Mouse (Mus musculus) adrenal gland, postnatal 36 days (tissue): ENCODE results near the gene Slc45a3. TPM values are rescaled to one million over a fixed set of nuclear protein-coding genes. Genes with fewer than 3 reads are reported as not detected.

Experiments
- DNase-seq, 2 experiments: peaks; one replicate each; pipeline ENCODE4 v3.0.0; 2021; ENCODE audit warnings: mixed read lengths in 1 of 2
- long read RNA-seq, 2 experiments: library from polyadenylated mRNA; stranded (forward); transcript quantifications; one replicate each; pipeline ENCODE4 v2.0.0; 2021; ENCODE audit warnings: borderline sequencing depth in 2 of 2
- total RNA-seq, 2 experiments: library from RNA; stranded (reverse); gene quantifications; 2 replicates each; pipeline ENCODE4 v1.2.3; 2021

Slc45a3 gene
- 10 to 100 TPM; 15.2 to 31.5 TPM for total RNA-seq
- long read RNA-seq, experiment 1, transcript Slc45a3-202 (5 exons, 3,212 nt): major isoform, 6 of 13 reads
- long read RNA-seq, experiment 1, partial matches to known transcripts: 1 of 13 reads
- long read RNA-seq, experiment 1, other reads (novel, unspliced or antisense): 6 of 13 reads
- long read RNA-seq, experiment 2, transcript Slc45a3-202 (5 exons, 3,212 nt): major isoform, 6 of 10 reads
- long read RNA-seq, experiment 2, partial matches to known transcripts: 2 of 10 reads
- long read RNA-seq, experiment 2, other reads (novel, unspliced or antisense): 2 of 10 reads

- DNase-seq: peak; percentile 80 to 86
Observed at GRCm38 (mm10) chr1:131962606-131963084, at the start of gene Slc45a3. TSS of gene Slc45a3 (plus strand) at chr1:131962967.

- DNase-seq: peak; percentile 28 to 42
Observed at GRCm38 (mm10) chr1:131917634-131918033, 45.1 kb upstream of the Slc45a3 start.

GRCm38 (mm10) chr1:131919052-131919451 is 43.7 kb upstream of the Slc45a3 start:
- DNase-seq: no peak

GRCm38 (mm10) chr1:131922100-131922499 is 40.7 kb upstream of the Slc45a3 start:
- DNase-seq: no peak

GRCm38 (mm10) chr1:131933471-131933870 is 29.3 kb upstream of the Slc45a3 start:
- DNase-seq: no peak

GRCm38 (mm10) chr1:131937659-131938305 is 25.0 kb upstream of the Slc45a3 start:
- DNase-seq: peak; percentile 78 to 80

GRCm38 (mm10) chr1:131938811-131939210 is 24.0 kb upstream of the Slc45a3 start:
- peak in 1 of 2 experiments; percentile 24 for DNase-seq

- no peak for DNase-seq
Observed at GRCm38 (mm10) chr1:131940711-131941244, 22.0 kb upstream of the Slc45a3 start.

GRCm38 (mm10) chr1:131941501-131941900 is 21.3 kb upstream of the Slc45a3 start:
- DNase-seq: no peak

- peak; percentile 52 to 61 for DNase-seq
Observed at GRCm38 (mm10) chr1:131942621-131943590, 19.9 kb upstream of the Slc45a3 start.

- no peak for DNase-seq
Observed at GRCm38 (mm10) chr1:131945674-131946440, 16.9 kb upstream of the Slc45a3 start.

- DNase-seq: no peak
Observed at GRCm38 (mm10) chr1:131946462-131947215, 16.1 kb upstream of the Slc45a3 start.

- no peak for DNase-seq
Observed at GRCm38 (mm10) chr1:131947997-131948525, 14.7 kb upstream of the Slc45a3 start.

- no peak for DNase-seq
Observed at GRCm38 (mm10) chr1:131954242-131954865, 8.4 kb upstream of the Slc45a3 start.

- DNase-seq: no peak
Observed at GRCm38 (mm10) chr1:131955131-131955757, 7.5 kb upstream of the Slc45a3 start.

GRCm38 (mm10) chr1:131957416-131957815 is 5.4 kb upstream of the Slc45a3 start:
- DNase-seq: no peak

GRCm38 (mm10) chr1:131961004-131961403 is 1.8 kb upstream of the Slc45a3 start:
- DNase-seq: no peak

GRCm38 (mm10) chr1:131963085-131963951 is 551 bp downstream of the Slc45a3 start:
- peak; percentile 75 to 77 for DNase-seq
